Mouse (Mus musculus) spleen, adult 2 months (tissue): Measurements from ENCODE around the gene Sdk1.

Source experiments
- CTCF ChIP-seq: fragments of 200-500 bp; IDR thresholded peaks from 2 replicates; pipeline ENCODE4 v1.5.1; 2011; ENCODE audit warnings: mild to moderate bottlenecking, inconsistent platforms; ENCODE audit not compliant: insufficient read depth, insufficient read length, insufficient replicate concordance; ENCODE audit errors: extremely low read depth
- POLR2A ChIP-seq: fragments of 200-500 bp; IDR thresholded peaks from 2 replicates; pipeline ENCODE4 v1.6.1; 2011; ENCODE audit warnings: low read depth, low read length, inconsistent platforms

DNA sequence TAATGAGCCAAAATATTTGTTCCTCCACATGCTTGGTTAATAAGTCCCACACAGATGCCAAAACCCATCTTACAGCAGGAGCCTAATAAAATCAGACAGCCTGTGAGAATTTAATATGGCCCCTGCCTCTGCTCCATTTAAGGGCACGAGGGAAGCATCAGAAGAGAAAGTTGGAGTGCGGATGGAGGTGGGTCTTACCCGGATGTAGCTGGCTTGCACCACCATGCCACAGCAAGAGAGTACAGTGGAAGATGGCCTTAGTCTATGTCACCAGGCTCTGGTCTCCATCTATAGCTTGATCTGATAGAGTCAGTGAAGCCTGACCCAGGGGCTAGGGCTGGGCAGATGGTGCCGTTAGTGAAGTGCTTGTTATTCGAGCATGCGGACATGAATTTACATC, 1014.9 kb downstream of the Sdk1 start:
- TF ChIP-seq POLR2A (no peak), CTCF (no peak)
